Mouse (Mus musculus): ENCODE data around the gene Foxp1. TPM values are rescaled to one million over a fixed set of nuclear protein-coding genes. Genes with fewer than 3 reads are reported as not detected.
A peak's percentile ranks its signal among the peaks of the same experiment; 100 is the strongest.

Gene Foxp1
- polyA plus RNA-seq, 2 experiments = 101 to 166 TPM

DNA sequence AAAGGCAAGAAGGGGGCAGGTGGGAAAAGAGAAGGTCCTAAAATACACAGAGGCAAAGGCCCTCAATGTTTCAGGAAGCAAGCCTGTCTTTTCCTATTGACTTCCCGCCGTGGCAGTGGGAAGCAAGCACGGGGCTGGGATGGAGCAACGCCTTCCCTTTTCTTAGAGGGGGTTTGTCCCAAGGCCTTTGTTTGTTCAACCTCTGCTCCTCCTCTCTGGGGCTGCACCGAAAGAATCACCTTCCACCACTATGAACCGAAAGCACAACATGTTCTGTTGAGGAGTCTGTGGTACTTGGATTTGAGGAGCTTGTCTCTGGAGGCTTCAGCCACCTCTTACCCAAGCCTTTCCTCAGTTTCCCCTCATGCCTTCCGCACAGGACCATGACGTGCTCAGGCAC, 355.5 kb downstream of the Foxp1 start:
- H3K27ac ChIP-seq (replicated peaks; ENCODE audit: low read depth, low read length) = no peak overlapping the region
- no peak overlapping the region for H3K4me3 ChIP-seq (replicated peaks; ENCODE audit: low read length)
- 88% methylated on average over 8 of the region's 8 CpGs for WGBS
- H3K27me3 ChIP-seq (ENCODE audit: control insufficient read depth, insufficient read depth, low read length) = no peaks in the 10 kb centered on the region
- H3K9ac ChIP-seq (ENCODE audit: low read depth, low read length, severe bottlenecking) = no peak overlapping the region
- DNase-seq (ENCODE audit: low spot score) (no peak), ATAC-seq (ENCODE audit: low FRiP score, low read depth) (no peak)
- no peak overlapping the region for H3K4me2 ChIP-seq (replicated peaks; ENCODE audit: low read depth, low read length, severe bottlenecking)
- no peak for TF ChIP-seq POLR2A (IDR thresholded peaks at IDR 0.05; ENCODE audit: borderline replicate concordance, extremely low read depth, insufficient read depth, insufficient read length)
- H3K9me3 ChIP-seq (ENCODE audit: control insufficient read depth, low read length) = no peaks in the 10 kb centered on the region
- H3K4me1 ChIP-seq (ENCODE audit: control insufficient read depth, insufficient read depth, low read length) = no peaks in the 10 kb centered on the region
- H3K36me3 ChIP-seq (ENCODE audit: control insufficient read depth, insufficient read depth, low read length) = no peaks in the 10 kb centered on the region

- DNase-seq (ENCODE audit: low spot score) (no peak), ATAC-seq (ENCODE audit: low FRiP score, low read depth) (no peak)
- no peak overlapping the region for H3K4me3 ChIP-seq (replicated peaks; ENCODE audit: low read length)
- TF ChIP-seq POLR2A (IDR thresholded peaks at IDR 0.05; ENCODE audit: borderline replicate concordance, extremely low read depth, insufficient read depth, insufficient read length) = no peak
- no peaks in the 10 kb centered on the region for H3K36me3 ChIP-seq (ENCODE audit: control insufficient read depth, insufficient read depth, low read length)
- H3K4me1 ChIP-seq (ENCODE audit: control insufficient read depth, insufficient read depth, low read length) = no peaks in the 10 kb centered on the region
- H3K9me3 ChIP-seq (ENCODE audit: control insufficient read depth, low read length) = no peaks in the 10 kb centered on the region
- H3K27ac ChIP-seq (replicated peaks; ENCODE audit: low read depth, low read length) = no peak overlapping the region
- no peak overlapping the region for H3K4me2 ChIP-seq (replicated peaks; ENCODE audit: low read depth, low read length, severe bottlenecking)
- H3K9ac ChIP-seq (ENCODE audit: low read depth, low read length, severe bottlenecking) = no peak overlapping the region
- no peaks in the 10 kb centered on the region for H3K27me3 ChIP-seq (ENCODE audit: control insufficient read depth, insufficient read depth, low read length)
- WGBS = 81% methylated on average over 4 of the region's 4 CpGs
These were observed 356.4 kb downstream of the Foxp1 start for GRCm38 (mm10) chr6:99166169-99166568.

DNA sequence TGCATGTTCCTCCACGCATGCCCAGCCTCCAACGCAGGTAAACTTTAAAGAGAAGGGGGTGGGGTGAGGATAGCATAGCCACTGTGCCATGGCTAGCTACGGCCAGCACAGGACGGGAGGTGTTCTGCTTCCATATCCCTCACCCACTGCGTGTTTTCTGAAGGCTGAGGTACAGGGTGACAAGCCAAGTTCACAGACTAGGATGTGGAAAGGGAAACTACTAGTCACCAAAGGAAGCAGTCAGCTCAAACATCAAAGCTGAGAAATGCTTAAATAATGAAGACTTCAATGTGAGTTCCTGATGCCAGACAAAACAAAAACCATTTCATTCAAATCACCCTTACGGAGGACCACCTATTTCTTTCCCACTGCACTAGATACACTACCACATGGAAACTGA, 357.8 kb downstream of the Foxp1 start:
- H3K27ac ChIP-seq (replicated peaks; ENCODE audit: low read depth, low read length) = no peak overlapping the region
- peaks cover under 1% of the 10 kb centered on the region for H3K4me1 ChIP-seq (ENCODE audit: control insufficient read depth, insufficient read depth, low read length)
- 87% methylated on average over 6 of the region's 6 CpGs for WGBS

GRCm38 (mm10) chr6:99162716-99163115, 359.8 kb downstream of the Foxp1 start:
- H3K36me3 ChIP-seq (ENCODE audit: control insufficient read depth, insufficient read depth, low read length) = no peaks in the 10 kb centered on the region
- no peak overlapping the region for H3K4me3 ChIP-seq (replicated peaks; ENCODE audit: low read length)
- no peak overlapping the region for H3K4me2 ChIP-seq (replicated peaks; ENCODE audit: low read depth, low read length, severe bottlenecking)
- H3K27ac ChIP-seq (replicated peaks; ENCODE audit: low read depth, low read length) = no peak overlapping the region
- 86% methylated on average over 15 of the region's 15 CpGs for WGBS
- no peak for TF ChIP-seq POLR2A (IDR thresholded peaks at IDR 0.05; ENCODE audit: borderline replicate concordance, extremely low read depth, insufficient read depth, insufficient read length)
- no peak for DNase-seq (ENCODE audit: low spot score)
- no peaks in the 10 kb centered on the region for H3K9me3 ChIP-seq (ENCODE audit: control insufficient read depth, low read length)
- H3K27me3 ChIP-seq (ENCODE audit: control insufficient read depth, insufficient read depth, low read length) = no peaks in the 10 kb centered on the region
- ATAC-seq (ENCODE audit: low FRiP score, low read depth) = no peak
- peaks cover 9% of the 10 kb centered on the region for H3K4me1 ChIP-seq (ENCODE audit: control insufficient read depth, insufficient read depth, low read length)
- H3K9ac ChIP-seq (ENCODE audit: low read depth, low read length, severe bottlenecking) = no peak overlapping the region

More for the DNA sequence above, 357.8 kb downstream of the Foxp1 start:
- H3K4me2 ChIP-seq (replicated peaks; ENCODE audit: low read depth, low read length, severe bottlenecking) = no peak overlapping the region
- H3K36me3 ChIP-seq (ENCODE audit: control insufficient read depth, insufficient read depth, low read length) = no peaks in the 10 kb centered on the region
- H3K9me3 ChIP-seq (ENCODE audit: control insufficient read depth, low read length) = no peaks in the 10 kb centered on the region
- no peak for ATAC-seq (ENCODE audit: low FRiP score, low read depth)
- H3K27me3 ChIP-seq (ENCODE audit: control insufficient read depth, insufficient read depth, low read length) = no peaks in the 10 kb centered on the region
- H3K4me3 ChIP-seq (replicated peaks; ENCODE audit: low read length) = no peak overlapping the region
- H3K9ac ChIP-seq (ENCODE audit: low read depth, low read length, severe bottlenecking) = no peak overlapping the region
- no peak for DNase-seq (ENCODE audit: low spot score)
- TF ChIP-seq POLR2A (IDR thresholded peaks at IDR 0.05; ENCODE audit: borderline replicate concordance, extremely low read depth, insufficient read depth, insufficient read length) = no peak

GRCm38 (mm10) chr6:99160348-99160693, 362.2 kb downstream of the Foxp1 start:
- Histone ChIP-seq H3K4me3 (replicated peaks; ENCODE audit: low read length) (no peak overlapping the region), H3K4me2 (replicated peaks; ENCODE audit: low read depth, low read length, severe bottlenecking) (peak overlapping the region; percentile 40)

More at GRCm38 (mm10) chr6:99160348-99160693, 362.2 kb downstream of the Foxp1 start:
- Histone ChIP-seq H3K9ac (ENCODE audit: low read depth, low read length, severe bottlenecking) (peak overlapping the region; percentile 2; the same call in 1 of the 2 replicates), H3K4me1 (ENCODE audit: control insufficient read depth, insufficient read depth, low read length) (peaks cover 9% of the 10 kb centered on the region), H3K27me3 (ENCODE audit: control insufficient read depth, insufficient read depth, low read length) (no peaks in the 10 kb centered on the region), H3K27ac (replicated peaks; ENCODE audit: low read depth, low read length) (peak overlapping the region; percentile 49), H3K36me3 (ENCODE audit: control insufficient read depth, insufficient read depth, low read length) (no peaks in the 10 kb centered on the region), H3K9me3 (ENCODE audit: control insufficient read depth, low read length) (no peaks in the 10 kb centered on the region)
- WGBS = 16% methylated on average over 9 of the region's 9 CpGs
- no peak for TF ChIP-seq POLR2A (IDR thresholded peaks at IDR 0.05; ENCODE audit: borderline replicate concordance, extremely low read depth, insufficient read depth, insufficient read length)
- peak; percentile 60; the same call in 1 of the 2 replicates for ATAC-seq (ENCODE audit: low FRiP score, low read depth)
- peak; percentile 33 for DNase-seq (ENCODE audit: low spot score)
